Mouse (Mus musculus): ENCODE measurements around the gene Gm45234. TPM values are rescaled to one million over a fixed set of nuclear protein-coding genes. Genes with fewer than 3 reads are reported as not detected.

Gm45234 gene
- polyA plus RNA-seq, 1 experiment from 2014 or later, result not detected

- no peak overlapping the region for H3K27ac ChIP-seq (replicated peaks)
- WGBS, result 88% methylated on average over 6 of the region's 6 CpGs
- H3K4me3 ChIP-seq (replicated peaks), result no peak overlapping the region
- ATAC-seq (ENCODE audit: insufficient number of reproducible peaks, low FRiP score, low TSS enrichment, low read depth), result no peak
- H3K9me3 ChIP-seq (replicated peaks), result no peaks in the 10 kb centered on the region
- no peak overlapping the region for H3K4me2 ChIP-seq (replicated peaks)
- no peaks in the 10 kb centered on the region for H3K36me3 ChIP-seq
- no peaks in the 10 kb centered on the region for H3K27me3 ChIP-seq
- H3K4me1 ChIP-seq, result no peaks in the 10 kb centered on the region
- no peak overlapping the region for H3K9ac ChIP-seq
These were observed 32.8 kb downstream of the Gm45234 start for GRCm38 (mm10) chr6:124722876-124723473.

GRCm38 (mm10) chr6:124720904-124721303 lies 34.9 kb downstream of the Gm45234 start:
- Histone ChIP-seq H3K4me1 (peaks cover 6% of the 10 kb centered on the region; the same call in 1 of the 2 replicates), H3K27ac (replicated peaks) (no peak overlapping the region), H3K4me2 (replicated peaks) (no peak overlapping the region), H3K9me3 (replicated peaks) (no peaks in the 10 kb centered on the region), H3K36me3 (peaks cover 11% of the 10 kb centered on the region), H3K4me3 (replicated peaks) (no peak overlapping the region), H3K27me3 (no peaks in the 10 kb centered on the region), H3K9ac (no peak overlapping the region)
- no peak for ATAC-seq (ENCODE audit: insufficient number of reproducible peaks, low FRiP score, low TSS enrichment, low read depth)
- 64% methylated on average over 11 of the region's 11 CpGs for WGBS

- Histone ChIP-seq H3K36me3 (peaks cover 25% of the 10 kb centered on the region), H3K4me1 (peaks cover 6% of the 10 kb centered on the region), H3K9me3 (replicated peaks) (no peaks in the 10 kb centered on the region), H3K9ac (no peak overlapping the region; the same call in 1 of the 2 replicates), H3K4me2 (replicated peaks) (peak overlapping the region; percentile 32), H3K27ac (replicated peaks) (peak overlapping the region; percentile 78), H3K4me3 (replicated peaks) (peak overlapping the region; percentile 42), H3K27me3 (no peaks in the 10 kb centered on the region)
- ATAC-seq (ENCODE audit: insufficient number of reproducible peaks, low FRiP score, low TSS enrichment, low read depth), result peak; percentile 61
- 50% methylated on average over 7 of the region's 7 CpGs for WGBS
These were observed 36.4 kb downstream of the Gm45234 start for GRCm38 (mm10) chr6:124719354-124719978.

GRCm38 (mm10) chr6:124718703-124719102 lies 37.1 kb downstream of the Gm45234 start:
- peak overlapping the region; percentile 26; the same call in 1 of the 2 replicates for H3K9ac ChIP-seq
- H3K27me3 ChIP-seq, result no peaks in the 10 kb centered on the region
- no peaks in the 10 kb centered on the region for H3K9me3 ChIP-seq (replicated peaks)
- ATAC-seq (ENCODE audit: insufficient number of reproducible peaks, low FRiP score, low TSS enrichment, low read depth), result peak; percentile 71
- peak overlapping the region; percentile 32 for H3K4me2 ChIP-seq (replicated peaks)
- H3K36me3 ChIP-seq, result peaks cover 33% of the 10 kb centered on the region
- peak overlapping the region; percentile 42 for H3K4me3 ChIP-seq (replicated peaks)
- WGBS, result 45% methylated on average over 16 of the region's 16 CpGs
- peaks cover 14% of the 10 kb centered on the region for H3K4me1 ChIP-seq
- peak overlapping the region; percentile 78 for H3K27ac ChIP-seq (replicated peaks)

GRCm38 (mm10) chr6:124717968-124718367 lies 37.9 kb downstream of the Gm45234 start:
- no peaks in the 10 kb centered on the region for H3K9me3 ChIP-seq (replicated peaks)
- H3K4me3 ChIP-seq (replicated peaks), result peak overlapping the region; percentile 42
- no peaks in the 10 kb centered on the region for H3K27me3 ChIP-seq
- peak overlapping the region; percentile 38 for H3K4me2 ChIP-seq (replicated peaks)
- peaks cover 34% of the 10 kb centered on the region for H3K36me3 ChIP-seq
- WGBS, result 63% methylated on average over 13 of the region's 13 CpGs
- H3K27ac ChIP-seq (replicated peaks), result peak overlapping the region; percentile 78
- peaks cover 21% of the 10 kb centered on the region for H3K4me1 ChIP-seq
- 0 out of 2 replicates have a peak overlapping the region, but pooled peaks have one; percentile 26 for H3K9ac ChIP-seq
- ATAC-seq (ENCODE audit: insufficient number of reproducible peaks, low FRiP score, low TSS enrichment, low read depth), result no peak

GRCm38 (mm10) chr6:124716864-124717490 lies 38.8 kb downstream of the Gm45234 start:
- no peak overlapping the region for H3K9ac ChIP-seq
- peaks cover 25% of the 10 kb centered on the region for H3K4me1 ChIP-seq
- 57% methylated on average over 20 of the region's 20 CpGs for WGBS
- peaks cover 34% of the 10 kb centered on the region for H3K36me3 ChIP-seq
- H3K9me3 ChIP-seq (replicated peaks), result no peaks in the 10 kb centered on the region
- ATAC-seq (ENCODE audit: insufficient number of reproducible peaks, low FRiP score, low TSS enrichment, low read depth), result no peak
- H3K27ac ChIP-seq (replicated peaks), result peak overlapping the region; percentile 78; the same call in 1 of the 2 replicates
- peak overlapping the region; percentile 38; the same call in 1 of the 2 replicates for H3K4me2 ChIP-seq (replicated peaks)
- no peaks in the 10 kb centered on the region for H3K27me3 ChIP-seq
- peak overlapping the region; percentile 42 for H3K4me3 ChIP-seq (replicated peaks)

- H3K4me2 ChIP-seq (replicated peaks), result peak overlapping the region; percentile 84
- H3K9me3 ChIP-seq (replicated peaks), result no peaks in the 10 kb centered on the region
- peaks cover 44% of the 10 kb centered on the region for H3K4me1 ChIP-seq
- WGBS, result 6% methylated on average over 11 of the region's 11 CpGs
- peak overlapping the region; percentile 84 for H3K9ac ChIP-seq
- peak overlapping the region; percentile 90 for H3K27ac ChIP-seq (replicated peaks)
- peaks cover 39% of the 10 kb centered on the region for H3K36me3 ChIP-seq
- H3K27me3 ChIP-seq, result no peaks in the 10 kb centered on the region
- peak overlapping the region; percentile 91 for H3K4me3 ChIP-seq (replicated peaks)
- no peak for ATAC-seq (ENCODE audit: insufficient number of reproducible peaks, low FRiP score, low TSS enrichment, low read depth)
These were observed 42.9 kb downstream of the Gm45234 start for GRCm38 (mm10) chr6:124712918-124713317.

- peak within 1 kb of the TSS; percentile 85 for H3K9ac ChIP-seq
- H3K9me3 ChIP-seq (replicated peaks), result no peaks in the 10 kb centered on the region
- peak within 1 kb of the TSS; percentile 84 for H3K4me2 ChIP-seq (replicated peaks)
- ATAC-seq (ENCODE audit: insufficient number of reproducible peaks, low FRiP score, low TSS enrichment, low read depth), result peak; percentile 96
- peak within 1 kb of the TSS; percentile 90 for H3K27ac ChIP-seq (replicated peaks)
- under 1% methylated on average over 74 of the region's 76 CpGs for WGBS
- no peaks in the 10 kb centered on the region for H3K27me3 ChIP-seq
- H3K4me3 ChIP-seq (replicated peaks), result peak within 1 kb of the TSS; percentile 91
- H3K36me3 ChIP-seq, result peaks cover 45% of the 10 kb centered on the region
- peaks cover 44% of the 10 kb centered on the region for H3K4me1 ChIP-seq
These were observed 43.7 kb downstream of the Gm45234 start, which contains the start of the genes Emg1 and Phb2 for GRCm38 (mm10) chr6:124711824-124712782. TSS of gene Emg1 (minus strand) at chr6:124712178. TSS of gene Phb2 (plus strand) at chr6:124712336.

GRCm38 (mm10) chr6:124708289-124708889 lies 47.4 kb downstream of the Gm45234 start:
- H3K27me3 ChIP-seq, result no peaks in the 10 kb centered on the region
- no peaks in the 10 kb centered on the region for H3K9me3 ChIP-seq (replicated peaks)
- 91% methylated on average over 10 of the region's 10 CpGs for WGBS
- no peak overlapping the region for H3K4me2 ChIP-seq (replicated peaks)
- H3K4me3 ChIP-seq (replicated peaks), result no peak overlapping the region
- H3K36me3 ChIP-seq, result peaks cover 41% of the 10 kb centered on the region
- H3K27ac ChIP-seq (replicated peaks), result no peak overlapping the region
- H3K9ac ChIP-seq, result no peak overlapping the region
- H3K4me1 ChIP-seq, result peaks cover 28% of the 10 kb centered on the region
- ATAC-seq (ENCODE audit: insufficient number of reproducible peaks, low FRiP score, low TSS enrichment, low read depth), result no peak

- WGBS, result 84% methylated on average over 5 of the region's 5 CpGs
- Histone ChIP-seq H3K9ac (no peak overlapping the region), H3K4me2 (replicated peaks) (no peak overlapping the region), H3K9me3 (replicated peaks) (no peaks in the 10 kb centered on the region), H3K27me3 (no peaks in the 10 kb centered on the region), H3K27ac (replicated peaks) (no peak overlapping the region), H3K4me3 (replicated peaks) (no peak overlapping the region), H3K36me3 (peaks cover 63% of the 10 kb centered on the region), H3K4me1 (peaks cover 18% of the 10 kb centered on the region)
- no peak for ATAC-seq (ENCODE audit: insufficient number of reproducible peaks, low FRiP score, low TSS enrichment, low read depth)
These were observed 49.7 kb downstream of the Gm45234 start for GRCm38 (mm10) chr6:124706061-124706627.

Measured in embryonic facial prominence, embryonic 15.5 days (tissue).